Mouse (Mus musculus) heart, embryonic 10.5 days (tissue): ENCODE data around the gene Lrrn1. TPM values are rescaled to one million over a fixed set of nuclear protein-coding genes. Genes with fewer than 3 reads are reported as not detected.

Source experiments
- DNase-seq: peaks from one replicate; pipeline ENCODE4 v3.0.0-alpha.2; 2017; ENCODE audit warnings: low spot score
- H3K27ac ChIP-seq: fragments of 300-500 bp; sonication (generic); 2 replicates; pipeline ENCODE4 v1.5.1; 2016; ENCODE audit warnings: mild to moderate bottlenecking
- H3K27me3 ChIP-seq: fragments of 300-500 bp; sonication (generic); 2 replicates; pipeline ENCODE4 v1.6.1; 2016; ENCODE audit warnings: mild to moderate bottlenecking; ENCODE audit not compliant: poor library complexity, insufficient read depth, severe bottlenecking
- H3K36me3 ChIP-seq: fragments of 300-500 bp; sonication (generic); 2 replicates; pipeline ENCODE4 v1.6.1; 2016; ENCODE audit warnings: mild to moderate bottlenecking, moderate library complexity
- H3K4me1 ChIP-seq: fragments of 300-500 bp; sonication (generic); 2 replicates; pipeline ENCODE4 v1.6.1; 2016; ENCODE audit warnings: mild to moderate bottlenecking
- H3K4me3 ChIP-seq: fragments of 300-500 bp; sonication (generic); 2 replicates; pipeline ENCODE4 v1.5.1; 2016; ENCODE audit warnings: mild to moderate bottlenecking, moderate library complexity
- H3K9me3 ChIP-seq: fragments of 300-500 bp; sonication (generic); 2 replicates; pipeline ENCODE4 v1.6.1; 2016; ENCODE audit warnings: mild to moderate bottlenecking, moderate library complexity
- WGBS: fragments of 180-500 bp; shearing (Covaris S2); methylation state at CpG from one replicate; pipeline ENCODE4 v1.1.7; 2016; 5-methylcytosine and 5-hydroxymethylcytosine counted together
- polyA plus RNA-seq: library from polyadenylated mRNA; unstranded; fragments of >200 nt; fragmentation: Nextera tagmentation; extraction: Ambion mirVana; gene quantifications from 2 replicates; pipeline ENCODE4 v1.2.1, GENCODE M21; 2016

Gene Lrrn1
- 3.0 and 3.3 TPM in 2 replicates for polyA plus RNA-seq

GRCm38 (mm10) chr6:107528877-107529864, at the start of gene Lrrn1:
Gene Lrrn1 (plus strand): TSS chr6:107529768.
- WGBS, result 4% methylated on average over 36 of the region's 43 CpGs
- peaks cover 32% of the 10 kb centered on the region for H3K27me3 ChIP-seq
- no peaks in the 10 kb centered on the region for H3K36me3 ChIP-seq
- peak within 1 kb of the TSS; percentile 60; the same call in 1 of the 2 replicates for H3K27ac ChIP-seq
- no peaks in the 10 kb centered on the region for H3K9me3 ChIP-seq
- no peak for DNase-seq
- H3K4me1 ChIP-seq, result peaks cover 16% of the 10 kb centered on the region
- H3K4me3 ChIP-seq, result peak within 1 kb of the TSS; percentile 72

- DNase-seq, result no peak
- no peaks in the 10 kb centered on the region for H3K36me3 ChIP-seq
- H3K9me3 ChIP-seq, result no peaks in the 10 kb centered on the region
- 33% methylated on average over 1 of the region's 1 CpGs for WGBS
- no peaks in the 10 kb centered on the region for H3K27me3 ChIP-seq
- H3K27ac ChIP-seq, result no peak overlapping the region
- no peaks in the 10 kb centered on the region for H3K4me1 ChIP-seq
- H3K4me3 ChIP-seq, result no peak overlapping the region
Measured at GRCm38 (mm10) chr6:107494491-107494890, 35.1 kb upstream of the Lrrn1 start.

GRCm38 (mm10) chr6:107495830-107496229, 33.7 kb upstream of the Lrrn1 start:
- Histone ChIP-seq H3K9me3 (no peaks in the 10 kb centered on the region), H3K27me3 (no peaks in the 10 kb centered on the region), H3K4me1 (no peaks in the 10 kb centered on the region), H3K36me3 (no peaks in the 10 kb centered on the region), H3K27ac (no peak overlapping the region), H3K4me3 (no peak overlapping the region)
- DNase-seq, result no peak
- 84% methylated on average over 1 of the region's 1 CpGs for WGBS

- 83% methylated on average over 4 of the region's 4 CpGs for WGBS
- H3K4me1 ChIP-seq, result no peaks in the 10 kb centered on the region
- no peak for DNase-seq
- no peaks in the 10 kb centered on the region for H3K36me3 ChIP-seq
- no peaks in the 10 kb centered on the region for H3K9me3 ChIP-seq
- no peak overlapping the region for H3K27ac ChIP-seq
- H3K4me3 ChIP-seq, result no peak overlapping the region
- H3K27me3 ChIP-seq, result no peaks in the 10 kb centered on the region
Measured at GRCm38 (mm10) chr6:107513716-107514115, 15.9 kb upstream of the Lrrn1 start.

- no peak for DNase-seq
- 90% methylated on average over 2 of the region's 2 CpGs for WGBS
- Histone ChIP-seq H3K27ac (no peak overlapping the region), H3K36me3 (no peaks in the 10 kb centered on the region), H3K4me1 (no peaks in the 10 kb centered on the region), H3K9me3 (no peaks in the 10 kb centered on the region), H3K4me3 (no peak overlapping the region), H3K27me3 (0 out of 2 replicates have a peak, but pooled peaks cover 2% of the 10 kb centered on the region)
Measured at GRCm38 (mm10) chr6:107523953-107524352, 5.6 kb upstream of the Lrrn1 start.

- Histone ChIP-seq H3K27me3 (peaks cover 32% of the 10 kb centered on the region), H3K4me1 (peaks cover 16% of the 10 kb centered on the region), H3K4me3 (peak overlapping the region; percentile 72), H3K9me3 (no peaks in the 10 kb centered on the region), H3K27ac (peak overlapping the region; percentile 60; the same call in 1 of the 2 replicates), H3K36me3 (no peaks in the 10 kb centered on the region)
- WGBS, result under 1% methylated on average over 34 of the region's 34 CpGs
- DNase-seq, result no peak
Measured at GRCm38 (mm10) chr6:107529911-107530431, 403 bp downstream of the Lrrn1 start.

- DNase-seq, result no peak
- WGBS, result 2% methylated on average over 15 of the region's 15 CpGs
- Histone ChIP-seq H3K4me3 (peak overlapping the region; percentile 72), H3K27me3 (peaks cover 32% of the 10 kb centered on the region), H3K4me1 (peaks cover 16% of the 10 kb centered on the region), H3K9me3 (no peaks in the 10 kb centered on the region), H3K27ac (no peak overlapping the region), H3K36me3 (no peaks in the 10 kb centered on the region)
Measured at GRCm38 (mm10) chr6:107530621-107531285, 1.2 kb downstream of the Lrrn1 start.

- Histone ChIP-seq H3K27me3 (peaks cover 32% of the 10 kb centered on the region), H3K4me3 (no peak overlapping the region), H3K9me3 (no peaks in the 10 kb centered on the region), H3K4me1 (peaks cover 16% of the 10 kb centered on the region), H3K27ac (no peak overlapping the region), H3K36me3 (no peaks in the 10 kb centered on the region)
- 53% methylated on average over 8 of the region's 8 CpGs for WGBS
- DNase-seq, result no peak
Measured at GRCm38 (mm10) chr6:107531526-107532080, 2.0 kb downstream of the Lrrn1 start.

- Histone ChIP-seq H3K27ac (no peak overlapping the region), H3K4me1 (peaks cover 16% of the 10 kb centered on the region), H3K27me3 (peaks cover 29% of the 10 kb centered on the region), H3K9me3 (no peaks in the 10 kb centered on the region), H3K4me3 (no peak overlapping the region), H3K36me3 (no peaks in the 10 kb centered on the region)
- DNase-seq, result no peak
- 51% methylated on average over 1 of the region's 1 CpGs for WGBS
Measured at GRCm38 (mm10) chr6:107534533-107534932, 5.0 kb downstream of the Lrrn1 start.

GRCm38 (mm10) chr6:107536631-107537030, 7.1 kb downstream of the Lrrn1 start:
- Histone ChIP-seq H3K27me3 (peaks cover 10% of the 10 kb centered on the region), H3K36me3 (no peaks in the 10 kb centered on the region), H3K4me3 (no peak overlapping the region), H3K4me1 (no peaks in the 10 kb centered on the region), H3K27ac (no peak overlapping the region), H3K9me3 (no peaks in the 10 kb centered on the region)
- 89% methylated on average over 4 of the region's 4 CpGs for WGBS
- no peak for DNase-seq

GRCm38 (mm10) chr6:107541222-107541621, 11.7 kb downstream of the Lrrn1 start:
- WGBS, result 88% methylated on average over 11 of the region's 11 CpGs
- Histone ChIP-seq H3K9me3 (no peaks in the 10 kb centered on the region), H3K4me3 (no peak overlapping the region)

GRCm38 (mm10) chr6:107541918-107542317, 12.3 kb downstream of the Lrrn1 start:
- no peak overlapping the region for H3K4me3 ChIP-seq
- 78% methylated on average over 4 of the region's 4 CpGs for WGBS
- H3K9me3 ChIP-seq, result no peaks in the 10 kb centered on the region
- no peaks in the 10 kb centered on the region for H3K27me3 ChIP-seq
- H3K4me1 ChIP-seq, result no peaks in the 10 kb centered on the region
- no peak for DNase-seq
- H3K27ac ChIP-seq, result no peak overlapping the region
- no peaks in the 10 kb centered on the region for H3K36me3 ChIP-seq

More at GRCm38 (mm10) chr6:107541222-107541621, 11.7 kb downstream of the Lrrn1 start:
- Histone ChIP-seq H3K27ac (no peak overlapping the region), H3K27me3 (no peaks in the 10 kb centered on the region), H3K36me3 (no peaks in the 10 kb centered on the region), H3K4me1 (no peaks in the 10 kb centered on the region)
- no peak for DNase-seq
